Mouse (Mus musculus): ENCODE data around the gene Mn1.

GRCm38 (mm10) chr5:111376276-111377020 lies 40.7 kb upstream of the Mn1 start:
- no peak for TF ChIP-seq POLR2A (IDR thresholded peaks at IDR 0.05; ENCODE audit: insufficient read depth, low read depth, low read length)
- no peak for TF ChIP-seq CTCF (IDR thresholded peaks at IDR 0.05)

Measured in heart, adult 2 months (tissue).